Mouse (Mus musculus): ENCODE measurements around the gene Olfr1219. TPM values are rescaled to one million over a fixed set of nuclear protein-coding genes. Genes with fewer than 3 reads are reported as not detected.

Olfr1219 gene
- polyA plus RNA-seq, 1 experiment from 2014 or later = not detected

Other genes starting within 250 kb of the Olfr1219 start
- gene Olfr1204, start 234.2 kb downstream of the Olfr1219 start, polyA plus RNA-seq (2014; fragmentation: Nextera tagmentation; extraction: Ambion mirVana) = not detected in 2 replicates
- gene Olfr1206, start 220.3 kb downstream of the Olfr1219 start, polyA plus RNA-seq (2014; fragmentation: Nextera tagmentation; extraction: Ambion mirVana) = not detected in 2 replicates
- gene Olfr1208, start 181.2 kb downstream of the Olfr1219 start, polyA plus RNA-seq (2014; fragmentation: Nextera tagmentation; extraction: Ambion mirVana) = not detected in 2 replicates
- not detected in 2 replicates for gene Olfr1209, start 168.4 kb downstream of the Olfr1219 start, polyA plus RNA-seq (2014; fragmentation: Nextera tagmentation; extraction: Ambion mirVana)
- not detected in 2 replicates for gene Olfr1211, start 145.4 kb downstream of the Olfr1219 start, polyA plus RNA-seq (2014; fragmentation: Nextera tagmentation; extraction: Ambion mirVana)
- gene Olfr1212, start 129.5 kb downstream of the Olfr1219 start, polyA plus RNA-seq (2014; fragmentation: Nextera tagmentation; extraction: Ambion mirVana) = not detected in 2 replicates
- not detected in 2 replicates for gene Gm13762, start 103.2 kb downstream of the Olfr1219 start, polyA plus RNA-seq (2014; fragmentation: Nextera tagmentation; extraction: Ambion mirVana)
- gene Olfr1214, start 90.9 kb downstream of the Olfr1219 start, polyA plus RNA-seq (2014; fragmentation: Nextera tagmentation; extraction: Ambion mirVana) = not detected in 2 replicates
- not detected in 2 replicates for gene Olfr1215, start 76.5 kb downstream of the Olfr1219 start, polyA plus RNA-seq (2014; fragmentation: Nextera tagmentation; extraction: Ambion mirVana)
- not detected in 2 replicates for gene Olfr1216, start 65.2 kb downstream of the Olfr1219 start, polyA plus RNA-seq (2014; fragmentation: Nextera tagmentation; extraction: Ambion mirVana)
- gene Olfr1217, start 51.4 kb downstream of the Olfr1219 start, polyA plus RNA-seq (2014; fragmentation: Nextera tagmentation; extraction: Ambion mirVana) = not detected in 2 replicates
- not detected in 2 replicates for gene Olfr1218, start 22.3 kb downstream of the Olfr1219 start, polyA plus RNA-seq (2014; fragmentation: Nextera tagmentation; extraction: Ambion mirVana)
- gene Olfr1220, start 23.3 kb upstream of the Olfr1219 start, polyA plus RNA-seq (2014; fragmentation: Nextera tagmentation; extraction: Ambion mirVana) = not detected in 2 replicates
- not detected in 2 replicates for gene Olfr1221, start 33.8 kb upstream of the Olfr1219 start, polyA plus RNA-seq (2014; fragmentation: Nextera tagmentation; extraction: Ambion mirVana)
- not detected in 2 replicates for gene Olfr1222, start 49.5 kb upstream of the Olfr1219 start, polyA plus RNA-seq (2014; fragmentation: Nextera tagmentation; extraction: Ambion mirVana)
- gene Olfr1223, start 68.0 kb upstream of the Olfr1219 start, polyA plus RNA-seq (2014; fragmentation: Nextera tagmentation; extraction: Ambion mirVana) = not detected in 2 replicates
- not detected in 2 replicates for gene Olfr1224-ps1, start 80.6 kb upstream of the Olfr1219 start, polyA plus RNA-seq (2014; fragmentation: Nextera tagmentation; extraction: Ambion mirVana)
- gene Olfr1225, start 91.2 kb upstream of the Olfr1219 start, polyA plus RNA-seq (2014; fragmentation: Nextera tagmentation; extraction: Ambion mirVana) = not detected in 2 replicates
- gene Olfr1226, start 116.5 kb upstream of the Olfr1219 start, polyA plus RNA-seq (2014; fragmentation: Nextera tagmentation; extraction: Ambion mirVana) = not detected in 2 replicates
- not detected in 2 replicates for gene Olfr1228, start 170.5 kb upstream of the Olfr1219 start, polyA plus RNA-seq (2014; fragmentation: Nextera tagmentation; extraction: Ambion mirVana)
- gene Olfr1229, start 204.5 kb upstream of the Olfr1219 start, polyA plus RNA-seq (2014; fragmentation: Nextera tagmentation; extraction: Ambion mirVana) = not detected in 2 replicates
- gene Olfr1230, start 213.8 kb upstream of the Olfr1219 start, polyA plus RNA-seq (2014; fragmentation: Nextera tagmentation; extraction: Ambion mirVana) = not detected in 2 replicates
- gene Olfr1231, start 223.6 kb upstream of the Olfr1219 start, polyA plus RNA-seq (2014; fragmentation: Nextera tagmentation; extraction: Ambion mirVana) = not detected in 2 replicates
- gene Olfr1232, start 246.2 kb upstream of the Olfr1219 start, polyA plus RNA-seq (2014; fragmentation: Nextera tagmentation; extraction: Ambion mirVana) = not detected in 2 replicates

Data from midbrain, embryonic 11.5 days (tissue).